Mouse (Mus musculus) neural tube, embryonic 13.5 days (tissue): Measurements from ENCODE around the gene Trhr2. TPM values are rescaled to one million over a fixed set of nuclear protein-coding genes. Genes with fewer than 3 reads are reported as not detected.

Experiments used
- ATAC-seq: fragments of 200-750 bp; cut with Nextera tagmentation; 2 replicates; pipeline ENCODE4 v1.8.0; 2017; ENCODE audit warnings: low read depth, mild to moderate bottlenecking, moderate TSS enrichment, moderate library complexity
- H3K27ac ChIP-seq: fragments of 300-500 bp; sonication (generic); replicated peaks from 2 replicates; pipeline ENCODE4 v1.5.1; 2015; ENCODE audit warnings: moderate library complexity, mild to moderate bottlenecking, inconsistent platforms
- H3K27me3 ChIP-seq: fragments of 300-500 bp; sonication (generic); 2 replicates; pipeline ENCODE4 v1.6.1; 2015; ENCODE audit warnings: mild to moderate bottlenecking, inconsistent platforms
- H3K36me3 ChIP-seq: fragments of 300-500 bp; sonication (generic); 2 replicates; pipeline ENCODE4 v1.6.1; 2015; ENCODE audit warnings: mild to moderate bottlenecking, inconsistent platforms
- H3K4me1 ChIP-seq: fragments of 300-500 bp; sonication (generic); replicated peaks from 2 replicates; pipeline ENCODE4 v1.6.1; 2015; ENCODE audit warnings: inconsistent platforms
- H3K4me2 ChIP-seq: fragments of 300-500 bp; sonication (generic); 2 replicates; pipeline ENCODE4 v1.6.1; 2015; ENCODE audit warnings: inconsistent platforms, mild to moderate bottlenecking, moderate library complexity
- H3K4me3 ChIP-seq: fragments of 300-500 bp; sonication (generic); 2 replicates; pipeline ENCODE4 v1.5.1; 2015; ENCODE audit warnings: mild to moderate bottlenecking, inconsistent platforms
- H3K9ac ChIP-seq: fragments of 300-500 bp; sonication (generic); 2 replicates; pipeline ENCODE4 v1.6.1; 2015; ENCODE audit warnings: moderate library complexity, mild to moderate bottlenecking, inconsistent platforms
- H3K9me3 ChIP-seq: fragments of 300-500 bp; sonication (generic); 2 replicates; pipeline ENCODE4 v1.6.1; 2016; ENCODE audit warnings: inconsistent platforms
- WGBS: fragments of 180-500 bp; shearing (Covaris S2); methylation state at CpG from one replicate; pipeline ENCODE4 v1.1.7; 2015; 5-methylcytosine and 5-hydroxymethylcytosine counted together
- polyA plus RNA-seq: library from polyadenylated mRNA; unstranded; fragments of >200 nt; fragmentation: Nextera tagmentation; extraction: Ambion mirVana; gene quantifications from 2 replicates; pipeline ENCODE4 v1.2.1, GENCODE M21; 2015

Trhr2 gene
- polyA plus RNA-seq, 1 experiment from 2014 or later = not detected

- no peak overlapping the region for H3K4me2 ChIP-seq
- no peak overlapping the region for H3K4me3 ChIP-seq
- H3K9ac ChIP-seq = no peak overlapping the region
- H3K36me3 ChIP-seq = no peaks in the 10 kb centered on the region
- no peak for ATAC-seq
- WGBS = 45% methylated on average over 6 of the region's 6 CpGs
- peaks cover 41% of the 10 kb centered on the region for H3K4me1 ChIP-seq
- H3K27me3 ChIP-seq = peaks cover 91% of the 10 kb centered on the region
- no peaks in the 10 kb centered on the region for H3K9me3 ChIP-seq
- H3K27ac ChIP-seq = no peak overlapping the region
Observed at GRCm38 (mm10) chr8:122338852-122339251, 21.7 kb downstream of the Trhr2 start.

GRCm38 (mm10) chr8:122336251-122336910 lies 24.2 kb downstream of the Trhr2 start:
- Histone ChIP-seq H3K27me3 (peaks cover 77% of the 10 kb centered on the region), H3K4me3 (peak overlapping the region; percentile 57), H3K4me1 (peaks cover 20% of the 10 kb centered on the region), H3K9me3 (no peaks in the 10 kb centered on the region), H3K36me3 (no peaks in the 10 kb centered on the region), H3K9ac (peak overlapping the region; percentile 71), H3K27ac (no peak overlapping the region), H3K4me2 (peak overlapping the region; percentile 88)
- ATAC-seq = peak; percentile 60
- 3% methylated on average over 80 of the region's 81 CpGs for WGBS

GRCm38 (mm10) chr8:122335638-122336250 lies 24.8 kb downstream of the Trhr2 start:
- 5% methylated on average over 56 of the region's 57 CpGs for WGBS
- no peaks in the 10 kb centered on the region for H3K36me3 ChIP-seq
- peaks cover 27% of the 10 kb centered on the region for H3K4me1 ChIP-seq
- peak overlapping the region; percentile 88 for H3K4me2 ChIP-seq
- ATAC-seq = peak; percentile 41
- no peaks in the 10 kb centered on the region for H3K9me3 ChIP-seq
- H3K27ac ChIP-seq = no peak overlapping the region
- H3K4me3 ChIP-seq = peak overlapping the region; percentile 57
- H3K9ac ChIP-seq = peak overlapping the region; percentile 71
- H3K27me3 ChIP-seq = peaks cover 71% of the 10 kb centered on the region

- Histone ChIP-seq H3K36me3 (no peaks in the 10 kb centered on the region), H3K4me3 (no peak overlapping the region), H3K27me3 (peaks cover 66% of the 10 kb centered on the region), H3K9ac (peak overlapping the region; percentile 71; the same call in 1 of the 2 replicates), H3K4me2 (peak overlapping the region; percentile 88), H3K27ac (no peak overlapping the region), H3K9me3 (no peaks in the 10 kb centered on the region), H3K4me1 (peaks cover 31% of the 10 kb centered on the region)
- 83% methylated on average over 13 of the region's 13 CpGs for WGBS
- ATAC-seq = no peak
Observed at GRCm38 (mm10) chr8:122334791-122335490, 25.6 kb downstream of the Trhr2 start.

GRCm38 (mm10) chr8:122333531-122333930 lies 27.0 kb downstream of the Trhr2 start:
- Histone ChIP-seq H3K4me3 (no peak overlapping the region), H3K36me3 (no peaks in the 10 kb centered on the region), H3K4me1 (peaks cover 43% of the 10 kb centered on the region), H3K9ac (no peak overlapping the region), H3K27ac (no peak overlapping the region), H3K27me3 (peaks cover 52% of the 10 kb centered on the region), H3K4me2 (no peak overlapping the region), H3K9me3 (no peaks in the 10 kb centered on the region)
- 78% methylated on average over 7 of the region's 7 CpGs for WGBS
- no peak for ATAC-seq

- Histone ChIP-seq H3K4me2 (no peak overlapping the region), H3K27me3 (peaks cover 46% of the 10 kb centered on the region), H3K4me3 (no peak overlapping the region), H3K36me3 (no peaks in the 10 kb centered on the region), H3K27ac (no peak overlapping the region), H3K4me1 (peaks cover 46% of the 10 kb centered on the region), H3K9me3 (no peaks in the 10 kb centered on the region), H3K9ac (no peak overlapping the region)
- 69% methylated on average over 6 of the region's 6 CpGs for WGBS
- no peak for ATAC-seq
Observed at GRCm38 (mm10) chr8:122332753-122333506, 27.6 kb downstream of the Trhr2 start.

GRCm38 (mm10) chr8:122331134-122331523 lies 29.4 kb downstream of the Trhr2 start:
- no peak overlapping the region for H3K4me3 ChIP-seq
- H3K4me2 ChIP-seq = no peak overlapping the region
- H3K36me3 ChIP-seq = no peaks in the 10 kb centered on the region
- no peaks in the 10 kb centered on the region for H3K9me3 ChIP-seq
- no peak overlapping the region for H3K27ac ChIP-seq
- no peak overlapping the region for H3K9ac ChIP-seq
- H3K4me1 ChIP-seq = peaks cover 41% of the 10 kb centered on the region
- no peak for ATAC-seq
- peaks cover 28% of the 10 kb centered on the region for H3K27me3 ChIP-seq
- 69% methylated on average over 3 of the region's 3 CpGs for WGBS

- no peak overlapping the region for H3K4me2 ChIP-seq
- no peaks in the 10 kb centered on the region for H3K9me3 ChIP-seq
- H3K9ac ChIP-seq = no peak overlapping the region
- no peaks in the 10 kb centered on the region for H3K36me3 ChIP-seq
- H3K27ac ChIP-seq = peak overlapping the region; percentile 23; the same call in 1 of the 2 replicates
- WGBS = 78% methylated on average over 12 of the region's 12 CpGs
- no peak for ATAC-seq
- peaks cover 41% of the 10 kb centered on the region for H3K4me1 ChIP-seq
- H3K27me3 ChIP-seq = peaks cover 22% of the 10 kb centered on the region
- H3K4me3 ChIP-seq = no peak overlapping the region
Observed at GRCm38 (mm10) chr8:122330446-122331133, 30.0 kb downstream of the Trhr2 start.

- Histone ChIP-seq H3K4me1 (peaks cover 42% of the 10 kb centered on the region), H3K27ac (peak overlapping the region; percentile 29; the same call in 1 of the 2 replicates)
- ATAC-seq = no peak; the same call in 1 of the 2 replicates
Observed at GRCm38 (mm10) chr8:122329553-122330239, 30.9 kb downstream of the Trhr2 start.

GRCm38 (mm10) chr8:122329072-122329471 lies 31.5 kb downstream of the Trhr2 start:
- ATAC-seq = no peak
- no peak overlapping the region for H3K4me2 ChIP-seq
- H3K27me3 ChIP-seq = peaks cover 7% of the 10 kb centered on the region
- no peak overlapping the region for H3K9ac ChIP-seq
- 72% methylated on average over 8 of the region's 8 CpGs for WGBS
- no peaks in the 10 kb centered on the region for H3K36me3 ChIP-seq
- no peaks in the 10 kb centered on the region for H3K9me3 ChIP-seq
- no peak overlapping the region for H3K27ac ChIP-seq
- H3K4me1 ChIP-seq = peaks cover 48% of the 10 kb centered on the region
- no peak overlapping the region for H3K4me3 ChIP-seq

More at GRCm38 (mm10) chr8:122329553-122330239, 30.9 kb downstream of the Trhr2 start:
- H3K9me3 ChIP-seq = no peaks in the 10 kb centered on the region
- no peaks in the 10 kb centered on the region for H3K36me3 ChIP-seq
- H3K9ac ChIP-seq = no peak overlapping the region
- 67% methylated on average over 22 of the region's 22 CpGs for WGBS
- peaks cover 13% of the 10 kb centered on the region for H3K27me3 ChIP-seq
- H3K4me3 ChIP-seq = no peak overlapping the region
- H3K4me2 ChIP-seq = no peak overlapping the region

GRCm38 (mm10) chr8:122326114-122326542 lies 34.4 kb downstream of the Trhr2 start:
- peak overlapping the region; percentile 21; the same call in 1 of the 2 replicates for H3K4me2 ChIP-seq
- peaks cover 59% of the 10 kb centered on the region for H3K4me1 ChIP-seq
- 22% methylated on average over 14 of the region's 14 CpGs for WGBS
- H3K9ac ChIP-seq = peak overlapping the region; percentile 55
- no peaks in the 10 kb centered on the region for H3K9me3 ChIP-seq
- no peaks in the 10 kb centered on the region; the same call in 1 of the 2 replicates for H3K27me3 ChIP-seq
- no peak overlapping the region for H3K4me3 ChIP-seq
- no peak overlapping the region for H3K27ac ChIP-seq
- ATAC-seq = no peak
- H3K36me3 ChIP-seq = no peaks in the 10 kb centered on the region
